Mouse (Mus musculus): ENCODE results near the gene Anapc13.

Anapc13 gene

DNA sequence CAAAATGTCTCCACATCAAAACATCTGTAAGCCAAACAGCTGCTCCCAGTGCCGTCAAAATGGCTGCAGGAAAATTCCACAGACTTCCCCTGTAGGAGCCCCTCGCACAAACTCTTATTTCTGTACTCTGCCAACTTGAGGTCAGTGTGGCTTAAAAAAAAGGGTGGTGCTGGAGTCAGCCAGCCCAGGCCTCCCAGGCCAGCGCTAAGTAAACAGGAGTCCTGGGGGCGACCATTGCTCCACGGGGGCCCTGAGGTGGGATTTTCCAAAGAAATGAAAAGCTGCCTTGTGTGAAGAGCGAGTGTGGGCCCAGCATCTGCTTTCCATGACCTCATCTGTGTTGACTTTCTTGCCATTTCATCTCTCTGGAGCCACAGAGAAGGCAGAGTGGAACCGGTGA is 55.4 kb downstream of the Anapc13 start:
- in situ Hi-C loops (cut with MseI, MboI), result no loop called here

All from mouse trophoblast stem cell (cell line).